Mouse (Mus musculus): ENCODE measurements around the gene Cramp1l. TPM values are rescaled to one million over a fixed set of nuclear protein-coding genes. Genes with fewer than 3 reads are reported as not detected.

Gene Cramp1l
- polyA plus RNA-seq, 1 experiment from 2014 or later: 13.0 TPM

DNA sequence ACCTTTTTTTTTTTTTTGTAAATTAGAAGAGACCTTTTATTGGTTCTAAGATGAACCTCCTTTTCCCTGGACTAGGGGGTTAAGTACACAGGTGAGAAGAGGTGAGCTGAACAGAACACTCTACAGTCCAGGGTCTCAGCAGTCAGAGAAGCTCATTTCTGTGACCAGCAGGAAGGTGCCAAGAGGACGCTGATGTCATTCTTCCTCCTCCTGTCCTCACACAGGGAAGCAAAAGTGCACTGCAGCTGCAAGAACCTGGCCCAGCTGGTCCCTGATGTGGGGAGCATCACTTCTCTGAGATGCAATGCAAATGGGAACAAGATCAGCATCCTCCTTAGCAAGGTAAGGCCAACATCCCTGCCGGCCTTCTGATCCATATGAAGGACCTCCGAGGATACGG lies 29.7 kb upstream of the Cramp1l start:
- Histone ChIP-seq H3K9ac (ENCODE audit: low read length) (no peak overlapping the region), H3K9me3 (ENCODE audit: control insufficient read depth, low read length) (no peaks in the 10 kb centered on the region), H3K4me3 (ENCODE audit: low read depth, low read length) (no peak overlapping the region), H3K4me1 (ENCODE audit: control insufficient read depth, insufficient read depth, low read length) (no peaks in the 10 kb centered on the region), H3K36me3 (ENCODE audit: control insufficient read depth, insufficient read depth, low read length) (0 out of 2 replicates have a peak, but pooled peaks cover 3% of the 10 kb centered on the region), H3K27me3 (ENCODE audit: control insufficient read depth, insufficient read depth, low read length) (no peaks in the 10 kb centered on the region), H3K27ac (replicated peaks; ENCODE audit: low read depth, low read length) (no peak overlapping the region), H3K4me2 (ENCODE audit: low read depth, severe bottlenecking) (no peak overlapping the region)
- no peak for ATAC-seq (ENCODE audit: insufficient number of reproducible peaks, low FRiP score, low TSS enrichment, low read depth)
- no peak for DNase-seq (ENCODE audit: low spot score)
- WGBS: 94% methylated on average over 4 of the region's 4 CpGs

DNA sequence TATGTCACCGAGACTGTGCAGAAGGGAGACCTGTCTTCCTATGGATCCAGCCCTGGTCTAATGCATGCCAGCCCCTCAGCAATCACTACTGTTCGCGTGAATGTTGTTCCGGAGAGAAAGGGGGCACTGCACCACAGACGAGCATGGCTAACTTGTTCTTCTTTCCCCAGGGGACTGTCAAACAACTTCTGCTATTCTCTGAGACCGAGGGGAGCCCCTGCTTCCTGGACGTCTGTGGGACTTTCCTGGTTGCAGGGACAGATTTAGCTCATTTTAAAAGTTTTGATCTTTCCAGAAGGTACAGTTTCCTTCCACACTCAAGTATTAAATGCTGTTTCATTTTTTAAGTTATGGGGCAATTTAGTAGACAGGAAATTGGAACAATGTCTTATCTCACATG lies 29.3 kb upstream of the Cramp1l start:
- 69% methylated on average over 7 of the region's 7 CpGs for WGBS
- H3K4me3 ChIP-seq (ENCODE audit: low read depth, low read length): no peak overlapping the region
- ATAC-seq (ENCODE audit: insufficient number of reproducible peaks, low FRiP score, low TSS enrichment, low read depth) (no peak), DNase-seq (ENCODE audit: low spot score) (no peak)
- no peak overlapping the region for H3K9ac ChIP-seq (ENCODE audit: low read length)
- H3K27me3 ChIP-seq (ENCODE audit: control insufficient read depth, insufficient read depth, low read length): no peaks in the 10 kb centered on the region
- 0 out of 2 replicates have a peak, but pooled peaks cover 3% of the 10 kb centered on the region for H3K36me3 ChIP-seq (ENCODE audit: control insufficient read depth, insufficient read depth, low read length)
- H3K4me1 ChIP-seq (ENCODE audit: control insufficient read depth, insufficient read depth, low read length): no peaks in the 10 kb centered on the region
- H3K27ac ChIP-seq (replicated peaks; ENCODE audit: low read depth, low read length): no peak overlapping the region
- no peak overlapping the region for H3K4me2 ChIP-seq (ENCODE audit: low read depth, severe bottlenecking)
- H3K9me3 ChIP-seq (ENCODE audit: control insufficient read depth, low read length): no peaks in the 10 kb centered on the region

DNA sequence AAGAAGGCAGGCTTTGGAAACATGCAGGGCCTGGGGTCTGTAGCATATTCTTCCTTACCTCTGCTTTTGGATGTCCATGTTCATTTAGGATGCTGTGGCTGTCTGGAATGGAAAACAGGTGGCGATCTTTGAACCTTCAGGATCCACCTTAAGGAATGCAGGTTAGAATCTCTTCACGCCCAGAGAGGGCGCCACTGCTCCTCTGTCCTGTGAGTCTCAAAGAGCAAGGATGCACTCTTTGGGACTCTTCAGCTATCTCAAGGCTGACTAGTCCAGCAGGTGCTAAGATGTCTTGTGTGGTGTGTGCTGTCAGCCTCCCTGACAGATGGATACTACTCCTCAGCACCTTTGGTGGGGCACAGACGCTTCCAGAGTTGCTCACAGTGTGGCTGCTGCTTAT lies 20.6 kb upstream of the Cramp1l start:
- H3K4me1 ChIP-seq (ENCODE audit: control insufficient read depth, insufficient read depth, low read length): no peaks in the 10 kb centered on the region
- peaks cover 6% of the 10 kb centered on the region; the same call in 1 of the 2 replicates for H3K36me3 ChIP-seq (ENCODE audit: control insufficient read depth, insufficient read depth, low read length)
- ATAC-seq (ENCODE audit: insufficient number of reproducible peaks, low FRiP score, low TSS enrichment, low read depth) (no peak), DNase-seq (ENCODE audit: low spot score) (no peak)
- no peaks in the 10 kb centered on the region for H3K9me3 ChIP-seq (ENCODE audit: control insufficient read depth, low read length)
- H3K4me2 ChIP-seq (ENCODE audit: low read depth, severe bottlenecking): no peak overlapping the region; the same call in 1 of the 2 replicates
- no peaks in the 10 kb centered on the region for H3K27me3 ChIP-seq (ENCODE audit: control insufficient read depth, insufficient read depth, low read length)
- no peak overlapping the region for H3K4me3 ChIP-seq (ENCODE audit: low read depth, low read length)
- no peak overlapping the region for H3K9ac ChIP-seq (ENCODE audit: low read length)
- H3K27ac ChIP-seq (replicated peaks; ENCODE audit: low read depth, low read length): no peak overlapping the region
- 66% methylated on average over 4 of the region's 4 CpGs for WGBS

DNA sequence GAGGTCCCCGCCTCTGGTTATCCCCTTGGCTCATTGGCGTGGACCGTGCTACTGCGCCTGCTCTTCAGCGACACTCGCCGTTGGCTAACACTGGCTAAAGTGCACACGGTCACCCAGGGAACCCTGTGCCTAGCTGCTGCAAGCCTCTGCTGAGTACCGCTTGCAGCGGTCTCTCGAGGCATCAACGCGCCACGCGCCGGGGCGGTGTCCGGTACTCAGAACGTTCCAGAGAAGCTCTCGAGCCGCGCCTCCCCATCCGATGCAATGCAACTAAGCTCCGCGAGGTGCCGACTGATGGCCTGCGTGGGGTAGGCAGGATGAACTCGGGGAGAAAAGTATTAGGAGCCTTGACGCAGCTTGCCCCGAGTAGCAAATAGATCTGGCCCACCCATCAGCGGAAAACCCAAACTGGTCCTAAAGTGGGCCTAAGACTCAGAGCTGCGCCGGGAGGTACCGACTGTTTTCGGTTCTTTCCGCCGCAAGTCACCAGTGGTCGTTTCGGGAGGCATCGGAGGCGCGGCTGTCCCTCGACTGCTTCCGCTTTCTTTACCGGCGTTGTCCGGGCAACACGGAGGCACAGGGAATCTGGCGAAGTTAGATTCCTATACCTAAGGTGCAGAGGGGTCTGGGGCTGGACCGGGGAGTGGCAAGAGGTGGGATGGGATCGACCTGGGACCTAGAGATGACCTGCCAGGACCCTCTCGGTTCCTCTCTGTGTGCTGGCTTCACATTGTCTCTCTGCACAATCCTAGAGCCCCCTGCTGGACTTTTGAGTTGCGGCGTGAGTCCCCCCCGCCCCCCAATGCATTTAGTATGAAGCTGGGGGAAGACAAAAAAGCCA lies 924 bp upstream of the Cramp1l start:
- Histone ChIP-seq H3K9ac (ENCODE audit: low read length) (peak overlapping the region; percentile 76), H3K9me3 (ENCODE audit: control insufficient read depth, low read length) (no peaks in the 10 kb centered on the region), H3K27ac (replicated peaks; ENCODE audit: low read depth, low read length) (peak overlapping the region; percentile 49), H3K4me2 (ENCODE audit: low read depth, severe bottlenecking) (peak overlapping the region; percentile 87), H3K36me3 (ENCODE audit: control insufficient read depth, insufficient read depth, low read length) (peaks cover 3% of the 10 kb centered on the region; the same call in 1 of the 2 replicates), H3K4me1 (ENCODE audit: control insufficient read depth, insufficient read depth, low read length) (peaks cover 3% of the 10 kb centered on the region; the same call in 1 of the 2 replicates), H3K27me3 (ENCODE audit: control insufficient read depth, insufficient read depth, low read length) (no peaks in the 10 kb centered on the region), H3K4me3 (ENCODE audit: low read depth, low read length) (peak overlapping the region; percentile 99)
- DNase-seq (ENCODE audit: low spot score): peak; percentile 77
- under 1% methylated on average over 55 of the region's 55 CpGs for WGBS
- ATAC-seq (ENCODE audit: insufficient number of reproducible peaks, low FRiP score, low TSS enrichment, low read depth): peak; percentile 85

DNA sequence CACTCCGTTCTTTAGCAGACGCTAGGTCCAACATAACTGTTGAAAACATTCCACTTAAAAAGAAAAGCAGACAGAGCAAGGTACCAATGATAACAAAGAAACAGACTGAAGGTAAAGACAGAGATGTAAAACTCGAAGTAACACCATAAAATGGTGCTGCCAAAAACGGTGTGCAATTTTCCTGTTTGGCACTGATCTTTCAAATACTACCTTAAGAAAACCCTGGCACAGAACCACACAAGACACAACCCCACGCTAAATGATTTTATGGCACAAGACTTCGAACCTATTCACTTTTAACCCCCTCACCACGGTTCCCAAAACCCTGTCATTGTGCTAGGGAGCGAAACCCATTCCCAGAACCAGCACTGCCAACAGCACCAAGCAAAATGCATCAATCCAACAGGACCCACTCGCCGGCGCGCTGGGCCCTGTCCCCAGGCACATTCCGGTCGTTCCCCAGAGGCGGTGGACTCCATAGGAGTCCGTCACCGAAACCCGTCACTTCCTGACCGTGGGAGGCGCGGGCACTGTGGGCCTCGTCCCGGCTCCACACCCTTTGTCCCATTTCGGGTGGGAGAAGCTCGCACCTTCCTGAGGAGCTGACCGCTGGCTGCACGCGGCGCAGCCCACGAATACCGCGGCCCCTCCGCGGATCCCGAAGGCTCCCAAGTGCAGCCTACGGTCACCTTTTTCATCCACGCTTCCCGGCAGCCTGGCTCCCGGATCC lies 582 bp downstream of the Cramp1l start:
- ATAC-seq (ENCODE audit: insufficient number of reproducible peaks, low FRiP score, low TSS enrichment, low read depth) (peak; percentile 1; the same call in 1 of the 2 replicates), DNase-seq (ENCODE audit: low spot score) (peak; percentile 61)
- Histone ChIP-seq H3K27ac (replicated peaks; ENCODE audit: low read depth, low read length) (peak overlapping the region; percentile 70; the same call in 1 of the 2 replicates), H3K9ac (ENCODE audit: low read length) (peak overlapping the region; percentile 98), H3K4me3 (ENCODE audit: low read depth, low read length) (peak overlapping the region; percentile 99), H3K9me3 (ENCODE audit: control insufficient read depth, low read length) (no peaks in the 10 kb centered on the region), H3K36me3 (ENCODE audit: control insufficient read depth, insufficient read depth, low read length) (peaks cover 6% of the 10 kb centered on the region; the same call in 1 of the 2 replicates), H3K4me2 (ENCODE audit: low read depth, severe bottlenecking) (peak overlapping the region; percentile 80), H3K4me1 (ENCODE audit: control insufficient read depth, insufficient read depth, low read length) (peaks cover 3% of the 10 kb centered on the region; the same call in 1 of the 2 replicates), H3K27me3 (ENCODE audit: control insufficient read depth, insufficient read depth, low read length) (no peaks in the 10 kb centered on the region)
- WGBS: 1% methylated on average over 37 of the region's 39 CpGs

DNA sequence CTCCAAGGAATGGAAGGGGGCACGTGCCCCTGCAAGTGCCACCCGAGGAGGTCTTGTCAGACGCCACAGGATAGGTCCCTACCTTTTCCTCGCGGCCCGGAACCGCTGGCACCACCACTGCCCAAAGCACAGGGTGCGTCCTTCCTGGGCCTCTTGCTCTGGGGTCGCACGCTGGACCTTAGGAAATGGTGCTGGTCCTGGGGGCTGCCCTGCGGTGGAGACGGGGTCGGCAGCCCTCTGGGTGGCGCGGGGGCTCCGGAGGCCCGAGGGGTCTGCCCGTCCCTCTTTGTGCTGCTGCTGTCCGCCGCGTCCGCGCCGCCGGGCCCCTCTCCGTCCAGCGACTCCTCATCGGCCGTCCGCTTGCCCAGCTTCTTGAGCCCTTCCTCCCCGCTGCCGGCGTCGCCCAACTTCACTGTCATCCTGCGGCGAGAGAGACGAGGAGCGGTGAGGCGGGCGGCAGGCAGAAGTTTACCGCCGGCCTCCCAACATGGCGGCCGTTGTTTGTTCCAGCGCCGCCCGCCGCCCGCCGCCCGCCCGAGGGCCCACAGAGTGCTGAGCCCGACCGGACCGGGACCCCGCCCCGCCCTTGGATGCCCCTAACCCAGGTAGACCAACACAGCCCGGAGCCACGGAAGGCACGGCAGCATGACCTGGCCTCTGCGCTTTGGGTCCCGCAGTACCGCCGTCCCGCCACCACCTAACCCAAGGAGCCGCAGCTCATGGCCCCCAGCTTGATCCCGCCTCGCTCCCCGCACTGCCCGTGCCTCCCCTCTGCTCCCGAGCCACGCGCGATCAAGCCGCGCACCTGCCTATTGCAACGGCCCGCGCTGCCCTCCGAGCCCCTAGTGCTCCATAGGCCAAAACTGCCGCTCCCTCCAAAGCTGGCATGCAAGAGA lies 1.7 kb downstream of the Cramp1l start:
- H3K9me3 ChIP-seq (ENCODE audit: control insufficient read depth, low read length): no peaks in the 10 kb centered on the region
- peaks cover 3% of the 10 kb centered on the region; the same call in 1 of the 2 replicates for H3K4me1 ChIP-seq (ENCODE audit: control insufficient read depth, insufficient read depth, low read length)
- H3K4me3 ChIP-seq (ENCODE audit: low read depth, low read length): peak overlapping the region; percentile 99
- peak; percentile 67 for DNase-seq (ENCODE audit: low spot score)
- ATAC-seq (ENCODE audit: insufficient number of reproducible peaks, low FRiP score, low TSS enrichment, low read depth): no peak
- WGBS: under 1% methylated on average over 77 of the region's 81 CpGs
- peak overlapping the region; percentile 81 for H3K27ac ChIP-seq (replicated peaks; ENCODE audit: low read depth, low read length)
- H3K4me2 ChIP-seq (ENCODE audit: low read depth, severe bottlenecking): peak overlapping the region; percentile 80
- H3K36me3 ChIP-seq (ENCODE audit: control insufficient read depth, insufficient read depth, low read length): peaks cover 9% of the 10 kb centered on the region; the same call in 1 of the 2 replicates
- H3K9ac ChIP-seq (ENCODE audit: low read length): peak overlapping the region; percentile 98
- no peaks in the 10 kb centered on the region for H3K27me3 ChIP-seq (ENCODE audit: control insufficient read depth, insufficient read depth, low read length)

DNA sequence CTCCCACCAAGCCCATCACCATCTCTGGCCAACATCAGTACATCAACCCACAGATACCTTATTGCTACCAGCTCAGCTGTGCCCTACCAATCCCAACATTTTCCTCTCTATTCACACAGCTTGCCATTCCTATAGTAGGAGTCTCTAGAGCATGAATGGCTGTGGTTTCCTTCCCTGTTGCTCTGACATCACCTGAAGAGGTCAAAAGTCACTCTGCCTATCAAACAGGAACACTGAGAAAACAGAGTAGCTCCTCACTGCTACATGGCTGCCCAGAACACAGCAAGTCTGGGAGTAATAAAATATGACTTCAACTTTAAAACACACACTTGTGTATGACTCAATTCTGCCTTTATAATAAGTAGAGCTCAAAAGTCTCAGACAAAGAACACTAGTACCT lies 8.1 kb downstream of the Cramp1l start:
- Histone ChIP-seq H3K9ac (ENCODE audit: low read length) (no peak overlapping the region), H3K36me3 (ENCODE audit: control insufficient read depth, insufficient read depth, low read length) (peaks cover 33% of the 10 kb centered on the region), H3K4me1 (ENCODE audit: control insufficient read depth, insufficient read depth, low read length) (no peaks in the 10 kb centered on the region), H3K9me3 (ENCODE audit: control insufficient read depth, low read length) (no peaks in the 10 kb centered on the region), H3K4me3 (ENCODE audit: low read depth, low read length) (no peak overlapping the region), H3K4me2 (ENCODE audit: low read depth, severe bottlenecking) (no peak overlapping the region), H3K27ac (replicated peaks; ENCODE audit: low read depth, low read length) (no peak overlapping the region), H3K27me3 (ENCODE audit: control insufficient read depth, insufficient read depth, low read length) (no peaks in the 10 kb centered on the region)
- ATAC-seq (ENCODE audit: insufficient number of reproducible peaks, low FRiP score, low TSS enrichment, low read depth) (no peak), DNase-seq (ENCODE audit: low spot score) (no peak)

DNA sequence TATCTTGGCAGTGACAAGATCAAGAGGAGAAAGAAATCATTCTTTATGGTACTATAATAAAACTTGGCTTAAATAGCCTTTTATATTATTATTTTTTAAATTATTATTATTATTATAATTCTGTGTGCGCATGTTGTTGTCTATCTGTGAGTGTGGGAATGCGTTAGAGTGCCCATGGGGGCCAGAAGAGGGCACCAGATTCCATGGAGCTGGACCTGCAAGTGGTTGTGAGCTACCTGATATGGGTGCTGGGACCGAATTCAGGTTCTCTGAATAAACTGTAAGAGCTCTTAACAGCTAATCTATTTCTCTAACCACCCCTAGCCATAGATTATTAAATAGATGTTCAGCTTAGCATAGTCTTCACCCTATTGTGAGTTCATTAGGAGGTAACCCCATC lies 10.5 kb downstream of the Cramp1l start:
- no peak overlapping the region for H3K4me2 ChIP-seq (ENCODE audit: low read depth, severe bottlenecking)
- WGBS: 94% methylated on average over 3 of the region's 3 CpGs
- no peak for DNase-seq (ENCODE audit: low spot score)
- no peak overlapping the region for H3K9ac ChIP-seq (ENCODE audit: low read length)
- H3K27ac ChIP-seq (replicated peaks; ENCODE audit: low read depth, low read length): no peak overlapping the region
- ATAC-seq (ENCODE audit: insufficient number of reproducible peaks, low FRiP score, low TSS enrichment, low read depth): no peak
- H3K4me3 ChIP-seq (ENCODE audit: low read depth, low read length): no peak overlapping the region
- no peaks in the 10 kb centered on the region for H3K4me1 ChIP-seq (ENCODE audit: control insufficient read depth, insufficient read depth, low read length)
- H3K9me3 ChIP-seq (ENCODE audit: control insufficient read depth, low read length): no peaks in the 10 kb centered on the region
- no peaks in the 10 kb centered on the region for H3K27me3 ChIP-seq (ENCODE audit: control insufficient read depth, insufficient read depth, low read length)
- peaks cover 31% of the 10 kb centered on the region for H3K36me3 ChIP-seq (ENCODE audit: control insufficient read depth, insufficient read depth, low read length)

All from limb, embryonic 11.5 days (tissue).